ENCODE assay signal across 9 mouse cellular contexts in genomic region chr12:110031326-110031725, GRCm38 (mm10).
A peak's percentile ranks its signal among the peaks of the same experiment; 100 is the strongest.
DNase-seq lines count a peak whose midpoint lies in the region; ATAC-seq lines count a peak whose summit lies in the region.
"Had no signal": no experiment of that assay in that cellular context is flagged by ENCODE, and none has a peak within 500 bp of the region (broad histone marks: within the 10 kb centered on the region; RNA-seq: fewer than 3 reads in every experiment).

No protein-coding gene starts in this region.

- no peak overlapping the region for H3K4me2 ChIP-seq in kidney, embryonic 15.5 days
- H3K4me2 ChIP-seq in limb, embryonic 11.5 days (ENCODE audit: low read depth, severe bottlenecking): no peak overlapping the region
- H3K4me2 ChIP-seq: embryonic facial prominence, embryonic 12.5 days; lung, embryonic 15.5 days had no signal

- no peak for ATAC-seq in kidney, embryonic 15.5 days (replicated peaks; ENCODE audit: low FRiP score)
- ATAC-seq in limb, embryonic 11.5 days (ENCODE audit: insufficient number of reproducible peaks, low FRiP score, low TSS enrichment, low read depth): no peak

- H3K27ac ChIP-seq in kidney, embryonic 15.5 days: no peak overlapping the region
- H3K27ac ChIP-seq in limb, embryonic 11.5 days (replicated peaks; ENCODE audit: low read depth, low read length): no peak overlapping the region
- H3K27ac ChIP-seq: embryonic facial prominence, embryonic 12.5 days; lung, embryonic 15.5 days had no signal

- H3K27me3 ChIP-seq in kidney, embryonic 15.5 days: peaks cover 7% of the 10 kb centered on the region; the same call in 1 of the 2 replicates
- H3K27me3 ChIP-seq in limb, embryonic 11.5 days (ENCODE audit: control insufficient read depth, insufficient read depth, low read length): 0 out of 2 replicates have a peak, but pooled peaks cover 3% of the 10 kb centered on the region
- H3K27me3 ChIP-seq: embryonic facial prominence, embryonic 12.5 days; lung, embryonic 15.5 days had no signal

- H3K9me3 ChIP-seq in kidney, embryonic 15.5 days (replicated peaks): no peaks in the 10 kb centered on the region
- H3K9me3 ChIP-seq in limb, embryonic 11.5 days (ENCODE audit: control insufficient read depth, low read length): no peaks in the 10 kb centered on the region
- H3K9me3 ChIP-seq: embryonic facial prominence, embryonic 12.5 days; lung, embryonic 15.5 days had no signal

- H3K4me3 ChIP-seq in kidney, embryonic 15.5 days (replicated peaks): no peak overlapping the region
- H3K4me3 ChIP-seq in limb, embryonic 11.5 days (ENCODE audit: low read depth, low read length): no peak overlapping the region
- H3K4me3 ChIP-seq: embryonic facial prominence, embryonic 12.5 days; lung, embryonic 15.5 days had no signal

- WGBS in kidney, embryonic 15.5 days: 67% methylated on average over 6 of the region's 6 CpGs
- WGBS in limb, embryonic 11.5 days: 48% methylated on average over 6 of the region's 6 CpGs

- no peaks in the 10 kb centered on the region for H3K36me3 ChIP-seq in kidney, embryonic 15.5 days
- no peaks in the 10 kb centered on the region for H3K36me3 ChIP-seq in limb, embryonic 11.5 days (ENCODE audit: control insufficient read depth, insufficient read depth, low read length)
- H3K36me3 ChIP-seq: embryonic facial prominence, embryonic 12.5 days; lung, embryonic 15.5 days had no signal

- no peak overlapping the region for H3K9ac ChIP-seq in kidney, embryonic 15.5 days
- H3K9ac ChIP-seq in limb, embryonic 11.5 days (ENCODE audit: low read length): no peak overlapping the region
- H3K9ac ChIP-seq: embryonic facial prominence, embryonic 12.5 days; lung, embryonic 15.5 days had no signal

- H3K4me1 ChIP-seq in kidney, embryonic 15.5 days: no peaks in the 10 kb centered on the region
- H3K4me1 ChIP-seq in limb, embryonic 11.5 days (ENCODE audit: control insufficient read depth, insufficient read depth, low read length): no peaks in the 10 kb centered on the region
- H3K4me1 ChIP-seq: lung, embryonic 15.5 days had no signal

- peak; percentile 42 for DNase-seq in kidney, postnatal 10 days
- DNase-seq in ES-CJ7 (ENCODE audit: low read depth, low spot score) (peak; percentile 72), WW6 (ENCODE audit: low read depth, low spot score) (peak; percentile 14)
- peak; percentile 70 for DNase-seq in limb, embryonic 11.5 days (ENCODE audit: low spot score)
- DNase-seq in layer of hippocampus, adult 9-11 months: no peak
- DNase-seq in cerebellum, postnatal 36 days: no peak

Comparison
In these comparisons a context has a peak if more than half of its experiments do, and no peak if none do; other contexts are left out.
1. DNase-seq: peak in kidney, postnatal 10 days (single experiment), ES-CJ7 (single experiment), WW6 (single experiment) and limb, embryonic 11.5 days (single experiment); none in layer of hippocampus, adult 9-11 months (single experiment) and cerebellum, postnatal 36 days (0 of 2).